Mouse (Mus musculus) cerebellum, postnatal 36 days (tissue): ENCODE measurements at regions not wholly inside any gene's neighbourhood (a gene's known extent, or its start where the extent isn't known, plus 50 kb on each side); places are given as distances from the start of the nearest gene placed in this dataset.
"Not testable (repeated sequence)": the region's sequence is repeated elsewhere in the genome, so short reads cannot be mapped to it uniquely, and the experiment has no call there.

ENCODE experiments used
- DNase-seq, 2 experiments: peaks; one replicate each; pipeline ENCODE4 v3.0.0; 2021 to 2022; ENCODE audit warnings: mixed read lengths in 2 of 2

DNA sequence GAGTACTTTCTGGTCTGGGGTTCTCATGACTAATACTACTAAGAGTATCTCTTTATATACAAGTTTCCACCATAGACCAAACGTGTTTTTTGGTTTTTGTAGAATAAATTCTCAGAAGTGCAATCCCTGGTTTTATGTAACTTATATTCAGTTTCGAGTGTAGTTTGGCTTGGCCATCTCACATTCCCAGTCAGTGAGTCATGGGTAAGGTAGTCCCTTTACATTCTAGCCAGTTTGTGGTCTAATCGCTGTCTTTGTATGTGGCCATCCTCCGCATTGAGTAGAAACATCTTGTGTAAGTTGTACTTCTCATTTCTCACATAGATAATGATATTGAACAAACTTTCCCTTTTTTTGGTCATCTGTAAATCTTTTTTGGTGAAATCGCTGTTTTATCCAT, 88.3 kb downstream of the Anxa5 start:
- DNase-seq: no peak

DNA sequence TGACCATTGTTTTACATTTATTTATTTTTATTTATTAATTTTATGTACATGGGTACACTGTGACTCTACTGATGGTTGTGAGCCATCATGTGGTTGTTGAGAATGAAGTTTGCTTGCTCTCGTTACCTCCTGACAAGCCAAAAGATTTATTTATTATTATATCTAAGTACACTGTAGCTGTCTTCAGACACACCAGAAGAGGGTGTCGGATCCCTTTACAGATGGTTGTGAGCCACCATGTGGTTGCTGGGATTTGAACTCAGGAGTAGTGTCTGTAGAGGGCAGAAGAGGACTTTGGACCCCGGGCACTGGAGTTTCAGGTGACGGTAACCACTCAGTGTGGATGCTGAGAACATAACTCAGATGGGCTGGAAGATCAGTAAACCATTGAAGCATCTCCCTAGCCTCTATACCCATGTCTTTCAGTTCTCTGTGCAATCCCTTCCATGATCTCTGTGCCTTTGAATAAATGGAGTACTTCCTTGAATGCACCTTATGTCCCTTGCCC, 92.2 kb downstream of the Anxa5 start:
- no peak for DNase-seq

DNA sequence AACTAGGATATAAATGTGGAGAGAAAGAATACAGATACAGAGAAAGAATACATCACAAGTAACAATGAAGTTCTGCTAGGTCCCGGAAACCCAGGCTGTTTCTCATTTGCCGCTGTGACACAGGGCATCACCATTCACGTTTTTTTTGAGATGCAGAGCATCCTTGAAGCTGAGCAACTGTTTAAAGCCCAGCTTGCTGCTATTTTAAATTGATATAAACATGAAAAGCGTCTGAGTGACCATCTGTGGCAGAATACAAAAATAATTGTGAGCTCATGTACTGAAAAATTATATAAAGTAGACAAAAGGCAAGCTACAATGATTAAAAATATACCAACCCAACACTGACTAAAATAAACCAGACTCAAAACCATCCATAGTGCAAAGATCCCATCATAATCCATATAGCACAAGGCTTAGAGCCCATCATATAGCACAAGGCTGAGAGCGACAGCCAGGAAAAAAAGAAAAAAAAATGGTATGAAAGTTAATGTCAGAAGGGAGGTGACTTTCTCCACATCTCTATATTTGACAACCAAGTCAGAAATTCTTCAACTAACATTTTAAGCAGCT, 94.0 kb downstream of the Anxa5 start:
- DNase-seq: no peak

DNA sequence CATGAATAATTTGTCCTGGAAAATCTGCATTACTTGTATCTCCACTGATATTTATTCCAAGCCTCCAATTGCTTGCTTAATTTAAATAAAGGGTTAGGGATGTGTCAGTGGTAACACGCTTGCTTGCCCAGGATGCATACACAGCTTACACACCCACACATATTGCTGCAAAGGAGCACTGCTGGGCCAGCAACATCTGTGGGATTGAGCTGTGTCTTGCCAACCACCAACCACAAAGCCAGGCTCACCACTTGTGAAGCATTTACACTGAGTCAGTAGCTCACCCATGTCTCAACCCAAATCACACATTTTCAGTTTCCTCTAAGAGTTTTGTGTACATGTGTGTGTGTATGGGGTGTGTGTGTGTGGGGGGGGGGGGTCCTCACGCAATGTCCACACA, 100.0 kb downstream of the Anxa5 start:
- DNase-seq: no peak

DNA sequence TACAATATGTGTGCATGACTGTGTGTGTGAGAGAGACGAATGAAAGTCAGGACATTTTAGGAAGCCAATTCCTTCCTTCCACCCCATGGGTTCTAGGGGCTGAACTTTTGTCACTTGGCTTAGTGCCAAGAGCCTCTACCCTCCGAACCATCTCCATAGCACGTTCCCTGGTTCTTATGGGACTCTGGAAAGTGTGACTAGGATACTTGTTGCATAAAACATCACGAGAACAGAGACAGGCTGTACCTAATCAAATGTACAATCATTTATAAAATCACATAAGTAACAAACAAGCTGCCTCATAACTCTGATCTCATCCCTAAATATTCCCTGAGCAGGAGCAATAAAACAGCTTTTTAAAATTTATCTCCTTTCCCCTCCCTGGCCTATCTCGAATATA, 100.8 kb downstream of the Anxa5 start:
- DNase-seq: no peak

DNA sequence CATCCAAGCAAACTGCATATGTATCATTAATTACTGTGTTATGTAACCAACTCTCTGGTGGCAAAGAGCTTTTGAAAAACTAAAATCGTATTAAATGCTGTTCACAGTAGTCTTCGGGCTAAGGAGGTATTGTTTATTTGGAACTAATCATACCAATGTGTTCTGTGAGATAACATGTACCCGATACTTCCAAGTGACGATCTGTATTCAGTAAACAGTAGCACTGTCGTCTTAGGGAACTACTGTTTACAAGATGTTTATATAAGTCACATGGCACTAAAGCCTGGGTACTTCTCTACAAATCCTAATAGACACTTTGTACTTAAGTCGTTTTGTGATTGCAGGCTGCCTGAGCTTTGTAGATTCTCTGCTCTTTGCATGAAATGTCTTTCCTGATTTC, 114.8 kb downstream of the Anxa5 start:
- DNase-seq: no peak

DNA sequence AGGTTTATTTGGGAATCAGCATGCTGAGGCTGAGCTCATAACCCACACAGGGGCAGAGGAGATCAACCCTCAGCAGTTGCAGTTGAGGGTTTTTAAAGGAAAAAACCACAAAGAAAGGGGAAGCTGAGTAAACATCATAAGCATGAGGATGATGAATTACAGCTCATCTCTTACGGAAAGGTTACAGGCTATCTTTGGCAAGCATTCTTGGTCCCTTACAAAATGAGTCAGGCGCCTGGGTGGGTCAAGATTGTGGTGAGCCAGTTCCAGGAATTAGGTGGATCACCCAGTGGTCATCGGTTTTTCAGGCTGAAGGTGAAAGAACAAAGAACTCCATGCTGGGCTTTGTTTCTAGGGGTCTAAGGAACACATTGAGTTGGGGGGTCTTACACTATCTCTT, 121.5 kb downstream of the Anxa5 start:
- DNase-seq: not testable (repeated sequence)

DNA sequence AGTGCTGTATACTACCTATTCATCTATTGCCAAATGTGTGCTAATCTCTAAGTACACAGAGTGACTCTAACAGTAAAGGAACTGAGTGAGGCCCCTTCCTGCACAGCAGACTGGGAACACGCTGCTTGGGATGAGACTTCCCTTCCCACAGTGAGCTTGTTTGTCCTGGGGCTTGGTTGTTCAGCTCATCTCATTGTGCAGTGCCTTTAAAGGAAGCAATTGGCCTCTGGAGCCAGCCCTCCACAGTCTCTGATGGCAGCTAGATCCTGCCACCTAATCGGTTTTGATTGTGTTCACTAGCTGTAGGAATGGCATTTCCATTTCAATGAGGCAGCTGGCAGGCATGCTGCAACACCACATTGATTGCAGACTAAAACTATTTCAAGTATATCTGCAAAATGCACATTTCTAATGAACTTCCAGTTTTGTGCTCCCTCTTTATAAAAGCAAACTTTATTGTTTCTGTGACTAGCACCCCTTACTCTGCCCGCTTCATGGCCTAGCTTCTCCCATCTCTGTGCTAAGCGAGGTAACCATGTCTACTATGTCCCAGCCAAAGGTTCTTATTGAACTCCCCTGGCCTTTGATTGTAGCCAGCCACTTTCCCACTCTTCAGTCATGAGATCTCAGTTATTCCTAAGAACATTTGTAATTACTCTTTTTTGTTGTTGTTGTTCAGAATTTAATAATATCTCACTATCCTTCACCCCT, 123.5 kb downstream of the Anxa5 start:
- no peak for DNase-seq

DNA sequence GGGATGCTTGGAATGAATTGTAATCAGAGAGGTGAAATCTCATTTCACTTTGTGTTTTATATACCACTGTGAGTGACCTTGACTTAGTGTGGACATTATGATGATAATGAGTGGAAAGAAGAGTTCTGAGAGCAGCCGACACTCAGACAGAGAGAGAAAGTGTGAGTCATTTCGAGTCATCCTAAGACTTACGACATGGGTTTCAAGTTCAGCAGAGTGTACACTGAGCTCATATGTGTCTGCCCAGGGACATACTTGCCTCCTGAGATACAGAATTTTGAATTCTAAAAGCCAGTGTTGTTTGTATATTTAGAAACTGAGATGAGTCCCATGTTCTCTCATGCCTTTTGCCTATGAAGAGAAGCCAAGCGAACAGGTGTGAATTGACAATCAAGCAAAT, 126.6 kb downstream of the Anxa5 start:
- DNase-seq: no peak

DNA sequence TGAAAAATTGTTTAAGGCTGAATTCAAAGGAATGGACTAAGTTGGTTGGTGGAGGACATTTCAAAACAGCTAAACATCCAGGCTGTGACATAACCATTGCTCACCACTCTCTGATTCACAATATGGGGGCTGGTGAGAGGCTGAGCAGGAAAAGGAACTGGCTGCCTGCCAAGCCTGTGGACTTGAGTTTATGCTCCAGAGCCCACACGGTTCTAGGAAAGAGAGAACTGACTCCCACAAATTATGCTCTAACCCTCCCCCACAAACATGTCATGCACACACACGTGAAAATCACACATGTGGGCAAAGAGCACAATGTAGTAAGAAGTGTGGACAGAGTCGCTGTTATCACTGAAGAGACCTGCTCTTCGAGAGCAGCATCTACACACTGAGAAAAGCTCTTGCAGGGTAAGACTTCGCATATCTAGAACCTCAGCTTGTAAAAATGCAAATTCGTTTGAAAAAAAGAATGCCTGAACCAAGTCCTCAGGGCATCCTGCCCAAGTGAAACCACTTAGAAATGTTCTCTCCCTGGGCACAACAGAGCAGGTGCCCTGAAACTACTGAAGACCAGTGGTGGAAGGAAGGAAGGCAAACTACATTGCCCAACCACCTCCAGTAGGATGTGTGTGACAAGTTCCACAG, 118.9 kb upstream of the Qrfpr start:
- DNase-seq: peak; percentile 5 to 10

DNA sequence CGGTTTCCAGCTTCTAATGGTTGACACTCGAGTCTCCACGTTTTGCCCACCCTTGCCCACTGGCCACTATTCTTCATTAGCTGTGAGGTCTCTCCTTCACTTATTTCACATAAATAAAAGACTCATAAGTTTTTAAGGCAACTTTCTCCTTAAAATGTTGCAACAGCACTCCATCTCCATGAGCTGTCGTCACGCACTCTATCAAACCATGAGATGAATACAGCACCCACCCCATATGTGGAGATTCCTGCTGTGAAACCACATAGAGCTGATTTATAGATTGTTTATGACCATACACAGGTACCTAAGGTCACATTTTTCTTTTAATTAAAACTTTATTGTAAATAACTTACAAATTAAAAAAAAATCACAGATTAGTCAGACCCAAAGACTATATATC, 117.5 kb upstream of the Qrfpr start:
- no peak for DNase-seq

DNA sequence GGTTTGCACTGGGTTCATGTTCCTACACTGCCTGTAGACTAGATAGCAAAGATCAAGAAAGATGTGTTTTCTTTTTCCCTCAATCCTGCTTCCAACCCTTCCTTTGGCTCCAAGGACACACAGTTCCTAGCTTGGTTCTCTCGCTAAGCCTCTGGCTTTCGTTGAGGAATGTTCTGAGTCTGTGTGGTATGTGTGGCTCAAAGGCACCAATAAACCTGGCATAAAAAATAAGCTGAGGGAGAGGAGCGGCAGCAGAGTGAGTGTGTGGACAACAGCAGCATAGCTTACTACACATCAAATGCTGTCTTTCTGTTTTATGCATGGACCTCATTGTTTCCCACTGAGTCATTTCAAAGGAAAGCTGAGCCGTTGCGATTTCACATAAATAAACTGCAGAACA, 112.2 kb upstream of the Qrfpr start:
- DNase-seq: no peak

DNA sequence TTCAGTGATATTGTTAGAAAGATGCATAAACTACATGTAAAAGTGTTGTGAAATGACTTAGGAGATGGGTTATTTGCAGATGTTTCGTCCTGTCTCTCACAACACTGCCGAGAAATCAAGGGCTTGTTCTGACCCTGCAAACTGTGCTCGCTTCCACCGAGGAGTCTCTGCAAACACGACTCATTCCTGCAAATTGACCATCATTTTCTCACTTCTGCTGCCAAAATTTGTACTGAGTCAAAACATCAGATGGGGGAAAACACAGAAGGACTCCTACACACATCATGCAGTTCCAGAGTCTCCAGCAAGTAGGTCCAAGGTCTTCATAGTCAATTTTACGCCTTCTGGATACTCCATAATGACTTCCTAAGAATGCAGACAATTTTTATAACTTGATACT, 109.9 kb upstream of the Qrfpr start:
- DNase-seq: no peak

DNA sequence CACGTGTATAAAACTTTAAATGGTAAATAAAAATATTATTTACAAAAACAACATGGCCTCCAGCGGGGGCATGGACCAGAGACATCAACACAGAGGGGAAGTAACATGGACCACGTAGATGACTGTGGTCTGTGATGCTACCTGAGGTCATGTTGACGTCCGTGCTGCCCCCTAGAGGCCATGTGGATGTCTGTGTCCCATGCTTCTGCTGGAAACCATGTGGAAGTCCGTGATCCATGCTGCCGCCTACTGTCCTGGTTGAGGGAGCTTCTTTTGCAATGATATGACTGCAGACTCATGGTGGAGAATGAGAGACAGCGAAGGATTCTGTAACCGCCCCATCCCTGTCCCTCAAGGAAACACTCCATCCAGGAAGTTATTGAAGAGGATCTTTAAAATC, 108.5 kb upstream of the Qrfpr start:
- DNase-seq: peak; percentile 9 to 14

DNA sequence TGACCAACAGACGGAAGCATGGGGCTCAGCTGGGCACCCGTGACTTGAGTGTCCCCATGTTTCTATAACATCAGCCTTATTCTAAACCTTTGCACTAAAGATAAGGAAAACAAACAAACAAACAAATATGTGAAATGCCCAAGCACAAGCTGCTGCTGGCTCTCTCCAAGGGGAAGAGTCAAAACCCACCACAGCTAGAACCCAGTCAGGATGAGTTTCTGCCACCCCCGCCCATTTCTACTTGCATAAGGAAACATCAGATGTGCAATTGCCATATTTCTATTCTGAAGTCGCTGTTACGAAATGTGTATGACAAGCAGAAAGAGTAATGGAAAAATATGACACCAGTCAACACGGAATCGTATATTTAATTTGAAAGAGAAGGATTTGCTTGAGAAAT, 107.5 kb upstream of the Qrfpr start:
- no peak for DNase-seq

DNA sequence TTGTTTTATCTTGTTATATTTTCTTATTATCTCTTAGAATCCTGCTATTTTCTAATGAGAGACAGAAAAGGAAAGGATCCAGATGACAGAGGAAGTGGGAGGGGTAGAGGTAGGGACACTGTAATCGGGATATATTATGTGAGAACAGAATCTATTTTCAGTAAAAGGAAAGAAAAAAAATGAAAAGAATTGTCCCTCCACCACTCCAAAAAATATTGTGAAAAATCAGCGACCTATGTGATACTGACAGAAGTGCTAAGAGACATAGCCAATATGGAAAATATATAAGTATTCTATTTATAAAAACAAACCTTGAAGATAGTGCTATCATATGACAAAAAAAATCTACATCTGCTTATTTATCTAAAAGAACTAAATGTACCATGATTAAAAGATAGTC, 106.8 kb upstream of the Qrfpr start:
- no peak for DNase-seq

DNA sequence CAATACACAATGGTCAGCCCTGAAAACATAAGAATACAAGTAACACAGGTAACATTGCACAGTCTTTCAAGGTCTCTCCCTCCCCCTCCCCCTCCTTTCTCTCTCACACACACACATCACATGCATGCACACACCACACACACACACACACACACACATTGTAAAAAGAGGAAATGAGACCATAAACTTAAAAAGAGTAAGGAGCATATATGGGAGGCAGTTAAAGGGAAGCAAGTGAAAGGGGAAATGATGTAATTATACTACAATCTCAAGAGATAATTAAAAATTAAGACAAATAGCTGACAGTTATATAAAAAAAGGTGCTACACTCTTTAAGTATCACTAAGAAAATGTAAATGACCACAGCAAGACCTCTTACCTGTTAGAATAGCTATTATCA, 96.5 kb upstream of the Qrfpr start:
- DNase-seq: no peak

DNA sequence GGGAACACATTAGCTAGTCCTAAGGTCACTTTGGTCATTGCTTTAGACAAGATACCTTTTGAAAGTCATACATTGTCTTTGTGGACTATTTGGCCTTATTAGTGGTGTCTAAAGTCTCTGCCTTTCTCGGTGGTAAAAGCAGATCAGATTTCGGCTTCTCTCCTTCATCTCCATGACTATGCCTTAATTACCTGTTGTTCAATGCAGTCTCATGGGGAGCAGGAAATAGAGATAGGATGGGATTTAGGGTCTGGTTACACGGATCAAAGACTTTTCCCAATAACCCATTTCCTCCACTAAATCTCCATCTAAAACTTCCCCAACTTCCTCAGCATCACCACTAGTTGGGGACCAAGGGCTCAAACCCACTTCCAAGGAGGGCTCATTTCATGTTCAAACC, 89.2 kb upstream of the Qrfpr start:
- no peak for DNase-seq

DNA sequence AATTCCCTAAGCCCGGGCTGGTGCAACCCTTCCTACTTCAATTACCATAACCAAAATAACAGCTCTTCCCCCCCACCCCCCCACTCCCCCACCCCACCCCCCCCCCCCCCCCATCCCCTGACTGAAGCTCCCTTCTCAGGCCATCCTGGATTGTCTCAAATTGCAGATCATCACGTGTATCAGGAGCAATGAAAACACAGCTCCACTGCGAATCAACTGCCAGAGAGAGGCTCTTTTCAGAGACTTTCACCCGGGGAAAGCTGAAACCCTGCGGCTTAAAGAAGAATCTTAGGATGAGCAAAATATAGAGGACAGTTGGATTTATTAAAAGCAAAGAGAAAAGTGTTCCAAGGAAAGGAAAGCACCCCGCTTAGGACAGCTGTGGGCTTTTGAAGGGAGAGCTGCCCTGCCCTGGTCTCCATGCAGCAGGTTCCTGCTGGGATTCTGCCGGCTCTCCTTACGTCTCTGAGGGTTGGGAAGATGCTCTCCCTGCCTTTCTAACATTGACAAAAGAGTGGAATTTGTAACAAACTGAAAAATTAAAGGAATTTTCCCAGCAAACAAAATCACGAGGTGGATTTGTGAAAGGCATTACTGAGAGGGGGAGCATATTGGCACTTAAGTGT, 88.6 kb upstream of the Qrfpr start:
- no peak for DNase-seq

DNA sequence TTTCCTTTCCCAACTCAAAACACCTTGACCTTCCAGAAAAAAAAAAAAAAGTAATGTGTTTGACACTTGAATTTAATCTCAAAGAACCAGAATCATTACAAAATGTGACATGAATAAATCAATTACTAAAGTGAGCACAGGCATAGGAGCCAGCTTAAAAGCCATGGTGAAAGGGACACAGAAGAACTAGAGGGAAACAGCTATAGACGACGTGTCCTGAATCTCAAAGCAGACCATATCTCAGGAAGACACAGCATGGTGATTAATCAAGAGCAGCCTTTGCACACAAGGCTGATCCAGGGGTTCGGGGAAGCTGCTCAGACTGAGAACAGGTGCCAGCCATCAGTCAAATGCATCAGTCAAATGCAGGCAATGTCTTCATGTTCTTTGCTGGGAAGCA, 74.7 kb upstream of the Qrfpr start:
- no peak for DNase-seq

DNA sequence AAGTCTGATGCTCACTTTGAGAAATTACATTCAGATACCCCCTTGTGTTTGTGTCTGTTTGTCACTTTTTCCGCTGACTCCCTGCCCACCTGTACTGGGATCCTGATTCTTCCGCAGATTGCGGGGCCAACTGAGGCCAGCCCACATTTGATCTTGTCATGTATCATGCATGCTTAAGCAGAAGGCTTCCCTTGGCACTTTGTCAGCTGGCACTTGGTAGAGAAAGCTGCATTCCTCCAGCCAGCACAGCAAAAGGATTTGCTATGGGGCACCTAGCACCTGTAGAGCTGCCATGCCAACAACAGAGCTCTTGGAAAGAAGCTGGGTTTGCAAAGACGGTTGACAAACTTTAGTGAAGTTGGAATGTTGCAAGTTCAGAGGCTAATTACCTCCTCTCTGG, 69.9 kb upstream of the Qrfpr start:
- DNase-seq: no peak

DNA sequence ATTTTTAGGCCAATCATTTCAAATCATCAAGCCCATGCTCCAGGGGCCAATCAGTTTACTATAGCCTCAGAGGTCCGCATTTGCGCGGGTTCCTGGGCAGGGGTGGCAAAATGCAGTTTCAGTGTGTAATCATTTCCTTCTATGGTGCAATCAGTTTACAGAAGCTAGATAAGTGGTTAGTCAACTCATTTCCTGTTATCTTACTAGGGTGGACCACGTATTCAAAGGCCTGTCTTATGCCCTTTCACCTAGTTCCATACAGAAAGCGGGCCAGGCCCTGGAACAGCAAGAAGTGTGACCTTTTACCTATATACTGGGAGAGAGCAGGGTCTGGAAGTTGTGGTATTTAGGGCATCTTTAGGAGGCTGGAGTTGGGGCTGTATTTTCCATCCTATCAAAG, 62.0 kb upstream of the Qrfpr start:
- no peak for DNase-seq

DNA sequence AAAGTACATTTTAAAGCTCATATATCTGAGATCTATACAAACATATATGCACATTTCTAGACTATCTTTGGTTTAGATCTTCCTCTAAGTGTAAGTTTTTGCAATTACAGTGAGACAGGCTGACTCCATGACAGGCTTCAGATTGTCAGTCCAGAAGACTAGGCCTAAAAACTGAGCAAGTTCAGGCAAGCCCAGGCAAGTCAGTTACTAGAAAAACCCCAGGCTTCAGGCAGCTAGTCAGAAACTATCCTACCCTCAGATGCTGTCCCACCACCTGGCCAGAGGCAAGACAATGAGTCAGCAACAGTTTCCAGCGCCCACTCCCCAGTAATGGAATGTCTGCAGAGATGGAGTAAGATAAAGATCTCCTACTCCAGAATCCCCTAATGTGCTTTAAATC, 53.4 kb upstream of the Qrfpr start:
- no peak for DNase-seq
